Mouse (Mus musculus) testis, adult 2 months (tissue): ENCODE results near the gene Fam13a. TPM values are rescaled to one million over a fixed set of nuclear protein-coding genes. Genes with fewer than 3 reads are reported as not detected.

Experiments used
- H3K27ac ChIP-seq: fragments of 200-500 bp; 2 replicates; pipeline ENCODE4 v1.5.1; 2012; ENCODE audit warnings: low read depth, low read length; ENCODE audit not compliant: control insufficient read depth, insufficient read depth
- H3K27me3 ChIP-seq: fragments of 200-500 bp; 2 replicates; pipeline ENCODE4 v1.6.1; 2012; ENCODE audit warnings: mild to moderate bottlenecking, low read length, moderate library complexity; ENCODE audit not compliant: control insufficient read depth, insufficient read depth
- H3K36me3 ChIP-seq: fragments of 200-500 bp; 2 replicates; pipeline ENCODE4 v1.6.1; 2012; ENCODE audit warnings: mild to moderate bottlenecking, low read length; ENCODE audit not compliant: control insufficient read depth, insufficient read depth
- H3K4me1 ChIP-seq: fragments of 200-500 bp; 2 replicates; pipeline ENCODE4 v1.6.1; 2012; ENCODE audit warnings: low read length; ENCODE audit not compliant: control insufficient read depth, insufficient read depth
- H3K4me3 ChIP-seq: fragments of 200-500 bp; 2 replicates; pipeline ENCODE4 v1.5.1; 2012; ENCODE audit warnings: low read depth, mild to moderate bottlenecking, low read length, moderate library complexity, mixed read lengths; ENCODE audit not compliant: control insufficient read depth
- CTCF ChIP-seq: fragments of 200-500 bp; IDR thresholded peaks from 2 replicates; pipeline ENCODE4 v1.5.1; 2012; ENCODE audit warnings: low read depth, mild to moderate bottlenecking, inconsistent platforms, low read length, moderate library complexity; ENCODE audit not compliant: control insufficient read depth, insufficient read depth, insufficient replicate concordance
- POLR2A ChIP-seq: fragments of 200-500 bp; IDR thresholded peaks from 2 replicates; pipeline ENCODE4 v1.6.1; 2012; ENCODE audit warnings: low read depth, mild to moderate bottlenecking, inconsistent platforms, low read length, moderate library complexity; ENCODE audit not compliant: control insufficient read depth
- polyA plus RNA-seq: library from polyadenylated mRNA; depleted of rRNA; stranded (reverse); fragments of >200 nt; gene quantifications from 2 replicates; pipeline ENCODE4 v1.2.3, GENCODE M21; 2012; rRNA removed

Gene Fam13a
- polyA plus RNA-seq, 1 experiment = 0.30 TPM

- peaks cover 5% of the 10 kb centered on the region; the same call in 1 of the 2 replicates for H3K4me1 ChIP-seq
- no peak overlapping the region for H3K27ac ChIP-seq
- no peak overlapping the region for H3K4me3 ChIP-seq
- no peaks in the 10 kb centered on the region for H3K36me3 ChIP-seq
- H3K27me3 ChIP-seq = no peaks in the 10 kb centered on the region
- TF ChIP-seq CTCF = no peak
Measured at GRCm38 (mm10) chr6:58903171-58903570, 121.2 kb downstream of the Fam13a start.

GRCm38 (mm10) chr6:58900536-58900935, 123.8 kb downstream of the Fam13a start:
- TF ChIP-seq CTCF (no peak), POLR2A (no peak)
- Histone ChIP-seq H3K4me1 (no peaks in the 10 kb centered on the region), H3K36me3 (no peaks in the 10 kb centered on the region), H3K27ac (no peak overlapping the region), H3K4me3 (no peak overlapping the region), H3K27me3 (no peaks in the 10 kb centered on the region)

- H3K27me3 ChIP-seq = no peaks in the 10 kb centered on the region
- TF ChIP-seq CTCF = no peak
- no peak for TF ChIP-seq POLR2A
- H3K27ac ChIP-seq = no peak overlapping the region
- no peaks in the 10 kb centered on the region for H3K36me3 ChIP-seq
- no peaks in the 10 kb centered on the region for H3K4me1 ChIP-seq
- no peak overlapping the region for H3K4me3 ChIP-seq
Measured at GRCm38 (mm10) chr6:58899076-58899475, 125.3 kb downstream of the Fam13a start.

- no peak overlapping the region for H3K4me3 ChIP-seq
- no peaks in the 10 kb centered on the region for H3K27me3 ChIP-seq
- H3K36me3 ChIP-seq = no peaks in the 10 kb centered on the region
- TF ChIP-seq CTCF (no peak), POLR2A (no peak)
- H3K4me1 ChIP-seq = no peaks in the 10 kb centered on the region
- no peak overlapping the region for H3K27ac ChIP-seq
Measured at GRCm38 (mm10) chr6:58896648-58897047, 127.7 kb downstream of the Fam13a start.

- no peak for TF ChIP-seq CTCF
- H3K27ac ChIP-seq = no peak overlapping the region
- H3K4me1 ChIP-seq = no peaks in the 10 kb centered on the region
- H3K27me3 ChIP-seq = no peaks in the 10 kb centered on the region
- H3K4me3 ChIP-seq = no peak overlapping the region
- H3K36me3 ChIP-seq = no peaks in the 10 kb centered on the region
Measured at GRCm38 (mm10) chr6:58894994-58895393, 129.4 kb downstream of the Fam13a start.

GRCm38 (mm10) chr6:58893307-58893706, 131.0 kb downstream of the Fam13a start:
- Histone ChIP-seq H3K27ac (no peak overlapping the region), H3K36me3 (no peaks in the 10 kb centered on the region), H3K4me3 (no peak overlapping the region), H3K27me3 (no peaks in the 10 kb centered on the region), H3K4me1 (no peaks in the 10 kb centered on the region)
- TF ChIP-seq CTCF (no peak), POLR2A (no peak)

GRCm38 (mm10) chr6:58889917-58890316, 134.4 kb downstream of the Fam13a start:
- Histone ChIP-seq H3K4me3 (no peak overlapping the region), H3K36me3 (no peaks in the 10 kb centered on the region), H3K27ac (no peak overlapping the region), H3K27me3 (no peaks in the 10 kb centered on the region), H3K4me1 (no peaks in the 10 kb centered on the region)
- no peak for TF ChIP-seq POLR2A
- TF ChIP-seq CTCF = no peak

- H3K27me3 ChIP-seq = no peaks in the 10 kb centered on the region
- H3K4me3 ChIP-seq = no peak overlapping the region
- peaks cover 2% of the 10 kb centered on the region; the same call in 1 of the 2 replicates for H3K4me1 ChIP-seq
- H3K27ac ChIP-seq = no peak overlapping the region
- no peak for TF ChIP-seq CTCF
- no peak for TF ChIP-seq POLR2A
- H3K36me3 ChIP-seq = no peaks in the 10 kb centered on the region
Measured at GRCm38 (mm10) chr6:58882271-58882670, 142.1 kb downstream of the Fam13a start.

Other genes starting within 250 kb of the Fam13a start
- 2.8 and 4.0 TPM in 2 replicates for gene Herc3, start 193.1 kb downstream of the Fam13a start, polyA plus RNA-seq
- gene Nap1l5, start 117.5 kb downstream of the Fam13a start, polyA plus RNA-seq = 0.08 and 0.28 TPM in 2 replicates
- 1.8 and 1.9 TPM in 2 replicates for gene Tigd2, start 184.3 kb upstream of the Fam13a start, polyA plus RNA-seq